Mouse (Mus musculus) liver, embryonic 13.5 days (tissue): ENCODE measurements around the gene Hspbp1. TPM values are rescaled to one million over a fixed set of nuclear protein-coding genes. Genes with fewer than 3 reads are reported as not detected.

Experiments used
- ATAC-seq: fragments of 200-750 bp; cut with Nextera tagmentation; 2 replicates; pipeline ENCODE4 v1.8.0; 2017; ENCODE audit warnings: low read depth, mild to moderate bottlenecking, moderate number of reproducible peaks, moderate library complexity
- DNase-seq: peaks from one replicate; pipeline ENCODE4 v3.0.0; 2022
- H3K27ac ChIP-seq: fragments of 300-500 bp; sonication (generic); 2 replicates; pipeline ENCODE4 v1.5.1; 2015; ENCODE audit warnings: moderate library complexity, mild to moderate bottlenecking, inconsistent platforms
- H3K27me3 ChIP-seq: fragments of 300-500 bp; sonication (generic); 2 replicates; pipeline ENCODE4 v1.6.1; 2015; ENCODE audit warnings: mild to moderate bottlenecking, inconsistent platforms
- H3K36me3 ChIP-seq: fragments of 300-500 bp; sonication (generic); 2 replicates; pipeline ENCODE4 v1.6.1; 2015; ENCODE audit warnings: mild to moderate bottlenecking, inconsistent platforms
- H3K4me1 ChIP-seq: fragments of 300-500 bp; sonication (generic); replicated peaks from 2 replicates; pipeline ENCODE4 v1.6.1; 2015; ENCODE audit warnings: inconsistent platforms
- H3K4me2 ChIP-seq: fragments of 300-500 bp; sonication (generic); 2 replicates; pipeline ENCODE4 v1.6.1; 2015; ENCODE audit warnings: inconsistent platforms, mild to moderate bottlenecking, moderate library complexity
- H3K4me3 ChIP-seq: fragments of 300-500 bp; sonication (generic); replicated peaks from 2 replicates; pipeline ENCODE4 v1.5.1; 2015; ENCODE audit warnings: mild to moderate bottlenecking, inconsistent platforms
- H3K9ac ChIP-seq: fragments of 300-500 bp; sonication (generic); 2 replicates; pipeline ENCODE4 v1.6.1; 2015; ENCODE audit warnings: mild to moderate bottlenecking, inconsistent platforms
- H3K9me3 ChIP-seq: fragments of 300-500 bp; sonication (generic); replicated peaks from 2 replicates; pipeline ENCODE4 v1.6.1; 2016; ENCODE audit warnings: inconsistent platforms
- WGBS: fragments of 180-500 bp; shearing (Covaris S2); methylation state at CpG from one replicate; pipeline ENCODE4 v1.1.7; 2015; ENCODE audit not compliant: insufficient replicate concordance; 5-methylcytosine and 5-hydroxymethylcytosine counted together
- polyA plus RNA-seq: library from polyadenylated mRNA; unstranded; fragments of >200 nt; fragmentation: Nextera tagmentation; extraction: Ambion mirVana; gene quantifications from 2 replicates; pipeline ENCODE4 v1.2.1, GENCODE M21; 2015

The Hspbp1 gene
- polyA plus RNA-seq, 1 experiment from 2014 or later: 77.8 TPM

DNA sequence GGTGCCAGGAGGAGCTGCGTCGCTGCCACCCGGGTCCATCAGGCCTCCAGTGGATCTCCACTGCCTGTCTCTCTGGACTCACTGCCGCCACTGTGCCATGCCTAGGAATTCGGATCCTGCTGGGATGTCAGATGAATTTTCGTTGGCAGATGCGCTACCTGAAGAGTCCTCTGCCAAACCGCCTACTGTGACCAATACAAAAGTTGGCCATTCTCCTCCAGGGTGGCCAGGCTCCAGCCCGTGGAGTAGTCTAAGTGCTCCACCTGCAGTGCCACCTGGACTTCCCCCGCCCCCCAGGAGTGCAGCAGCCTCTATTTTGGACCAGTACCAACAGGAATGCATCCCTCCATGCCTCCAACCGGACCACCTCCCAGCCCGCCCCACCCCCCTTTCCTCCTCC is 73.4 kb downstream of the Hspbp1 start:
- Histone ChIP-seq H3K4me3 (no peak overlapping the region), H3K9me3 (no peaks in the 10 kb centered on the region), H3K4me2 (no peak overlapping the region), H3K27me3 (no peaks in the 10 kb centered on the region), H3K4me1 (peaks cover 26% of the 10 kb centered on the region), H3K27ac (no peak overlapping the region), H3K36me3 (no peaks in the 10 kb centered on the region), H3K9ac (no peak overlapping the region)
- no peak for DNase-seq
- 69% methylated on average over 12 of the region's 12 CpGs for WGBS
- no peak for ATAC-seq

Other genes starting within 250 kb of the Hspbp1 start
- gene Rdh13, start 239.4 kb downstream of the Hspbp1 start, polyA plus RNA-seq: 7.7 and 7.9 TPM in 2 replicates
- gene Eps8l1, start 224.4 kb downstream of the Hspbp1 start, polyA plus RNA-seq: 1.4 TPM in 2 replicates
- 17.1 and 18.8 TPM in 2 replicates for gene Ppp1r12c, start 183.4 kb downstream of the Hspbp1 start, polyA plus RNA-seq
- 13.2 and 13.4 TPM in 2 replicates for gene Tnnt1, start 168.7 kb downstream of the Hspbp1 start, polyA plus RNA-seq
- gene Tnni3, start 160.8 kb downstream of the Hspbp1 start, polyA plus RNA-seq: 1.1 and 4.5 TPM in 2 replicates
- gene Dnaaf3, start 152.6 kb downstream of the Hspbp1 start, polyA plus RNA-seq: 0.13 and 0.24 TPM in 2 replicates
- gene Syt5, start 137.5 kb downstream of the Hspbp1 start, polyA plus RNA-seq: 0.39 and 0.46 TPM in 2 replicates
- gene Ptprh, start 81.0 kb downstream of the Hspbp1 start, polyA plus RNA-seq: not detected in 2 replicates
- gene Tmem86b, start 53.6 kb downstream of the Hspbp1 start, polyA plus RNA-seq: 22.6 and 25.1 TPM in 2 replicates
- gene Ppp6r1, start 26.0 kb downstream of the Hspbp1 start, polyA plus RNA-seq: 5.7 and 7.1 TPM in 2 replicates
- gene Brsk1, start 5.5 kb upstream of the Hspbp1 start, polyA plus RNA-seq: 0.08 and 0.10 TPM in 2 replicates
- gene Tmem150b, start 40.2 kb upstream of the Hspbp1 start, polyA plus RNA-seq: 0.09 and 0.15 TPM in 2 replicates
- 61.6 and 63.9 TPM in 2 replicates for gene Kmt5c, start 55.0 kb upstream of the Hspbp1 start, polyA plus RNA-seq
- 98.6 and 105 TPM in 2 replicates for gene Cox6b2, start 68.0 kb upstream of the Hspbp1 start, polyA plus RNA-seq
- gene Fam71e2, start 86.2 kb upstream of the Hspbp1 start, polyA plus RNA-seq: not detected in 2 replicates
- 0.05 TPM in 1 of 2 replicates, not detected in the other for gene Il11, start 97.8 kb upstream of the Hspbp1 start, polyA plus RNA-seq
- 0.44 TPM in 1 of 2 replicates, not detected in the other for gene Tmem190, start 97.9 kb upstream of the Hspbp1 start, polyA plus RNA-seq
- 13.7 and 14.6 TPM in 2 replicates for gene Tmem238, start 104.6 kb upstream of the Hspbp1 start, polyA plus RNA-seq
- gene Rpl28, start 107.8 kb upstream of the Hspbp1 start, polyA plus RNA-seq: 242 and 279 TPM in 2 replicates
- 282 and 292 TPM in 2 replicates for gene Ube2s, start 127.5 kb upstream of the Hspbp1 start, polyA plus RNA-seq
- not detected in 2 replicates for gene Shisa7, start 159.6 kb upstream of the Hspbp1 start, polyA plus RNA-seq
- gene Isoc2b, start 185.2 kb upstream of the Hspbp1 start, polyA plus RNA-seq: 3.1 and 3.8 TPM in 2 replicates
- 0.45 and 0.52 TPM in 2 replicates for gene Isoc2a, start 192.1 kb upstream of the Hspbp1 start, polyA plus RNA-seq
- gene Gm36210, start 221.4 kb upstream of the Hspbp1 start, polyA plus RNA-seq: 0.07 TPM in 1 of 2 replicates, not detected in the other
- 1.4 and 1.6 TPM in 2 replicates for gene Zfp628, start 230.1 kb upstream of the Hspbp1 start, polyA plus RNA-seq
- 0.57 and 0.67 TPM in 2 replicates for gene Nat14, start 237.0 kb upstream of the Hspbp1 start, polyA plus RNA-seq
- 0.03 and 0.09 TPM in 2 replicates for gene Ssc5d, start 240.7 kb upstream of the Hspbp1 start, polyA plus RNA-seq